Comparison of ENCODE assay signal across 19 mouse cellular contexts in the genomic region with DNA sequence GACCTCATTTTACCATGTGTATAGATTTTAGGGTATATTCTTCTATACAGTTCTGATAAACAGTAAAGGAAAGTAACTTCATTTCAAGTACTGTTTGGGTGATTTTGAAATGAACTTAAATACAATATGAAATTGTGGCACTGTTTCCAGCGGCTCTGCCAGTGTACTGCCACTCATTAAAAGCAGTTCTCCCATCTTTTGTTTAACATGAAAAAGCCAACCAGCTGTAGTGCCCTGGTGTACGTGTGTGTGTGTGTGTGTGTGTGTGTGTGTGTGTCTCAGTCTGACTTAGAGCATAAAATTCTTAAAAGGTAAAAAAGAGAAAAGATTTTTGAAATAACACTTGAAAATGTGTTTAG. TPM values are rescaled to one million over a fixed set of nuclear protein-coding genes. Genes with fewer than 3 reads are reported as not detected.
DNase-seq lines count a peak whose midpoint lies in the region; ATAC-seq and TF ChIP-seq lines count a peak whose summit lies in the region.
"Had no signal": no experiment of that assay in that cellular context is flagged by ENCODE, and none has a peak within 500 bp of the region (broad histone marks: within the 10 kb centered on the region; RNA-seq: fewer than 3 reads in every experiment).

No protein-coding gene starts in this region.

- peak overlapping the region; percentile 93 for H3K27ac ChIP-seq in MEL (ENCODE audit: control insufficient read depth, low read depth, low read length)
- peak overlapping the region; percentile 72 for H3K27ac ChIP-seq in liver, embryonic 14.5 days
- no peak overlapping the region for H3K27ac ChIP-seq in forebrain, embryonic 15.5 days (replicated peaks)
- no peak overlapping the region for H3K27ac ChIP-seq in forebrain, embryonic 14.5 days (ENCODE audit: low read depth, low read length)
- H3K27ac ChIP-seq: embryonic facial prominence, embryonic 15.5 days; heart, embryonic 10.5 days; hindbrain, embryonic 13.5 days; hindbrain, postnatal 0 days had no signal

- TF ChIP-seq CTCF in MEL (IDR thresholded peaks at IDR 0.05 in 2 of 3, conservative IDR thresholded peaks at IDR 0.05 in 1 of 3; ENCODE audit: control insufficient read depth in 1 of 3, insufficient read depth in 1 of 3, low read depth in 2 of 3, low read length in 3 of 3, poor library complexity in 1 of 3, severe bottlenecking in 1 of 3), result no peak
- TF ChIP-seq CTCF in liver, embryonic 14.5 days (IDR thresholded peaks at IDR 0.05; ENCODE audit: low read depth), result no peak

- TF ChIP-seq POLR2A in MEL (IDR thresholded peaks at IDR 0.05; ENCODE audit: control insufficient read depth in 1 of 2, insufficient read depth in 1 of 2, low read depth in 1 of 2, low read length in 2 of 2, poor library complexity in 1 of 2), result no peak

- no peaks in the 10 kb centered on the region for H3K79me2 ChIP-seq in MEL (ENCODE audit: control insufficient read depth, insufficient read depth, low read length, poor library complexity)

- H3K4me1 ChIP-seq in megakaryocyte, embryonic 14.5 days, result peaks cover 67% of the 10 kb centered on the region
- H3K4me1 ChIP-seq in MEL (ENCODE audit: control insufficient read depth in 1 of 2, insufficient read depth in 2 of 2, low read length in 2 of 2), result peaks cover 4 to 14% of the 10 kb centered on the region in 2 experiments; a peak in 3 of 4 replicates
- peaks cover 16 to 17% of the 10 kb centered on the region in 2 experiments for H3K4me1 ChIP-seq in liver, embryonic 14.5 days (replicated peaks; ENCODE audit: control insufficient read depth in 2 of 2, insufficient read depth in 2 of 2, low read length in 1 of 2)
- H3K4me1 ChIP-seq in forebrain, embryonic 15.5 days, result peaks cover 24% of the 10 kb centered on the region
- peaks cover 9% of the 10 kb centered on the region for H3K4me1 ChIP-seq in forebrain, embryonic 14.5 days (ENCODE audit: control insufficient read depth, insufficient read depth, low read length)

- H3K36me3 ChIP-seq in megakaryocyte, embryonic 14.5 days (replicated peaks; ENCODE audit: low read length), result no peaks in the 10 kb centered on the region
- peaks cover 0 to 11% of the 10 kb centered on the region in 2 experiments; a peak in 2 of 4 replicates for H3K36me3 ChIP-seq in MEL (ENCODE audit: control insufficient read depth in 1 of 2, insufficient read depth in 2 of 2, low read length in 2 of 2)
- no peaks in the 10 kb centered on the region for H3K36me3 ChIP-seq in liver, embryonic 14.5 days (replicated peaks; ENCODE audit: control insufficient read depth, insufficient read depth, low read depth)
- H3K36me3 ChIP-seq in forebrain, embryonic 15.5 days, result peaks cover 39% of the 10 kb centered on the region
- peaks cover 72% of the 10 kb centered on the region for H3K36me3 ChIP-seq in forebrain, embryonic 14.5 days (ENCODE audit: control insufficient read depth, insufficient read depth, low read length)
- H3K36me3 ChIP-seq: embryonic facial prominence, embryonic 15.5 days; heart, embryonic 10.5 days had no signal

- 54% methylated on average over 2 of the region's 2 CpGs for WGBS in liver, embryonic 14.5 days (ENCODE audit: insufficient replicate concordance)
- 64% methylated on average over 2 of the region's 2 CpGs for WGBS in forebrain, embryonic 15.5 days
- WGBS in forebrain, embryonic 14.5 days, result 55% methylated on average over 2 of the region's 2 CpGs

- peak overlapping the region; percentile 83 for H3K4me3 ChIP-seq in megakaryocyte, embryonic 14.5 days (replicated peaks)
- H3K4me3 ChIP-seq in MEL (ENCODE audit: control insufficient read depth in 1 of 2, insufficient read depth in 1 of 2, low read depth in 2 of 2, low read length in 2 of 2), result peak overlapping the region; percentile 71 to 75
- peak overlapping the region; percentile 41 to 47; a peak in 3 of 4 replicates for H3K4me3 ChIP-seq in liver, embryonic 14.5 days (ENCODE audit: insufficient read depth in 1 of 2, low read depth in 2 of 2, low read length in 2 of 2)
- no peak overlapping the region for H3K4me3 ChIP-seq in forebrain, embryonic 15.5 days
- H3K4me3 ChIP-seq in forebrain, embryonic 14.5 days (ENCODE audit: low read depth, low read length), result no peak overlapping the region
- H3K4me3 ChIP-seq: embryonic facial prominence, embryonic 15.5 days; forebrain, embryonic 12.5 days; heart, embryonic 10.5 days; hindbrain, embryonic 13.5 days had no signal

- peak overlapping the region; percentile 69 for H3K9ac ChIP-seq in MEL (ENCODE audit: control insufficient read depth, low read depth, low read length, poor library complexity, severe bottlenecking)
- H3K9ac ChIP-seq in liver, embryonic 14.5 days (replicated peaks), result peak overlapping the region; percentile 51; the same call in 1 of the 2 replicates
- no peak overlapping the region for H3K9ac ChIP-seq in forebrain, embryonic 15.5 days (replicated peaks)
- no peak overlapping the region for H3K9ac ChIP-seq in forebrain, embryonic 14.5 days (ENCODE audit: low read length)
- H3K9ac ChIP-seq: embryonic facial prominence, embryonic 15.5 days; forebrain, embryonic 12.5 days; hindbrain, embryonic 13.5 days had no signal

- no peak for DNase-seq in MEL (ENCODE audit: low read depth, low spot score)
- no peak for DNase-seq in liver, embryonic 14.5 days (ENCODE audit: low read depth in 3 of 3, low spot score in 3 of 3)
- DNase-seq in forebrain, embryonic 14.5 days (ENCODE audit: low spot score), result no peak
- DNase-seq in right cerebral cortex, adult 18-20 months, result no peak
- DNase-seq: adrenal gland, postnatal 10 days; cerebellum, adult 11 months; cerebellum, adult 8-10 months; cerebellum, postnatal 14 days; embryo, embryonic 11 days; gastrocnemius, postnatal 36 days had no signal

- H3K9me3 ChIP-seq in megakaryocyte, embryonic 14.5 days, result no peaks in the 10 kb centered on the region
- H3K9me3 ChIP-seq in MEL (replicated peaks; ENCODE audit: insufficient read depth, low read length), result no peaks in the 10 kb centered on the region
- H3K9me3 ChIP-seq in liver, embryonic 14.5 days (ENCODE audit: control insufficient read depth, low read length), result no peaks in the 10 kb centered on the region
- no peaks in the 10 kb centered on the region for H3K9me3 ChIP-seq in forebrain, embryonic 15.5 days
- H3K9me3 ChIP-seq in forebrain, embryonic 14.5 days (replicated peaks; ENCODE audit: control insufficient read depth, low read length), result no peaks in the 10 kb centered on the region
- H3K9me3 ChIP-seq: embryonic facial prominence, embryonic 15.5 days; forebrain, embryonic 12.5 days; heart, embryonic 10.5 days; hindbrain, embryonic 13.5 days had no signal

- H3K4me2 ChIP-seq in liver, embryonic 14.5 days (ENCODE audit: low read depth), result peak overlapping the region; percentile 68
- H3K4me2 ChIP-seq in forebrain, embryonic 15.5 days (replicated peaks), result no peak overlapping the region
- no peak overlapping the region for H3K4me2 ChIP-seq in forebrain, embryonic 14.5 days (ENCODE audit: low read length)
- H3K4me2 ChIP-seq: embryonic facial prominence, embryonic 15.5 days; forebrain, embryonic 12.5 days; hindbrain, embryonic 13.5 days had no signal

- H3K27me3 ChIP-seq in megakaryocyte, embryonic 14.5 days (replicated peaks), result peaks cover 3% of the 10 kb centered on the region
- H3K27me3 ChIP-seq in MEL (ENCODE audit: control insufficient read depth in 1 of 2, insufficient read depth in 2 of 2, low read length in 2 of 2), result no peaks in the 10 kb centered on the region
- no peaks in the 10 kb centered on the region for H3K27me3 ChIP-seq in liver, embryonic 14.5 days (ENCODE audit: control insufficient read depth, insufficient read depth, low read length)
- H3K27me3 ChIP-seq in forebrain, embryonic 15.5 days, result no peaks in the 10 kb centered on the region
- H3K27me3 ChIP-seq in forebrain, embryonic 14.5 days (replicated peaks; ENCODE audit: control insufficient read depth, insufficient read depth, low read length), result no peaks in the 10 kb centered on the region
- H3K27me3 ChIP-seq: embryonic facial prominence, embryonic 15.5 days; forebrain, embryonic 12.5 days; hindbrain, embryonic 13.5 days had no signal

- no peak for TF ChIP-seq EP300 in MEL (IDR thresholded peaks at IDR 0.05; ENCODE audit: low read depth in 1 of 2, low read length in 2 of 2)
- no peak for TF ChIP-seq EP300 in liver, embryonic 14.5 days (IDR thresholded peaks at IDR 0.05; ENCODE audit: low read depth)

- no peak for TF ChIP-seq RAD21 in MEL (IDR thresholded peaks at IDR 0.05; ENCODE audit: low read depth, low read length)

- no peak for ATAC-seq in megakaryocyte, adult 5-6 weeks (ENCODE audit: poor library complexity, severe bottlenecking)
- no peak for ATAC-seq in liver, embryonic 14.5 days (ENCODE audit: insufficient read depth)
- ATAC-seq in forebrain, embryonic 15.5 days (replicated peaks), result no peak
- no peak for ATAC-seq in forebrain, embryonic 14.5 days
- ATAC-seq: hindbrain, postnatal 0 days had no signal

TF ChIP-seq in MEL, 35 proteins besides CTCF, POLR2A, EP300 and RAD21 (continues in another document):
- TF ChIP-seq MEF2A (IDR thresholded peaks at IDR 0.05; ENCODE audit: extremely low read depth, insufficient replicate concordance, low read depth, low read length, poor library complexity, severe bottlenecking) (no peak), GATA1 (IDR thresholded peaks at IDR 0.05; ENCODE audit: low read depth, low read length) (no peak), TAL1 (IDR thresholded peaks at IDR 0.05; ENCODE audit: low read length) (no peak), TCF12 (IDR thresholded peaks at IDR 0.05; ENCODE audit: low read depth, low read length) (no peak), E2F4 (IDR thresholded peaks at IDR 0.05; ENCODE audit: borderline replicate concordance, low read depth, low read length) (no peak), HCFC1 (IDR thresholded peaks at IDR 0.05; ENCODE audit: low read depth, low read length) (no peak), BHLHE40 (IDR thresholded peaks at IDR 0.05; ENCODE audit: borderline replicate concordance, low read depth, low read length) (no peak), MXI1 (IDR thresholded peaks at IDR 0.05; ENCODE audit: low read depth, low read length) (0 out of 2 replicates have a peak, but pooled peaks have one; percentile 47), NELFE (IDR thresholded peaks at IDR 0.05; ENCODE audit: low read depth, low read length) (no peak), TBP (IDR thresholded peaks at IDR 0.05; ENCODE audit: low read depth, low read length) (no peak), MYC (IDR thresholded peaks at IDR 0.05; ENCODE audit: low read depth, low read length) (no peak)

RNA-seq across cellular contexts. Expression of gene Lypd6b, which starts 57.9 kb away (rescaled TPM):
- polyA plus RNA-seq in megakaryocyte, embryonic 14.5 days (2012; ENCODE audit: insufficient read depth, low replicate concordance), result not detected in 2 replicates
- total RNA-seq in megakaryocyte, adult 5-6 weeks (2015), result 0.09 and 0.27 TPM in 2 replicates
- 0.20 and 0.26 TPM in 2 replicates for total RNA-seq in megakaryocyte, adult 5-6 weeks (2017)
- total RNA-seq in MEL (2012; rRNA removed), result not detected in 2 replicates
- not detected for polyA plus RNA-seq in MEL (2012; ENCODE audit: insufficient read depth in 1 of 2, insufficient read length in 2 of 2, low read depth in 1 of 2, low replicate concordance in 2 of 2, missing spikeins in 1 of 2)
- 0.02 and 0.04 TPM in 2 replicates for polyA plus RNA-seq in liver, embryonic 14.5 days (2012; rRNA removed)
- not detected in 2 replicates for polyA plus RNA-seq in liver, embryonic 14.5 days (2014; fragmentation: Nextera tagmentation; extraction: Ambion mirVana)
- polyA plus RNA-seq in forebrain, embryonic 15.5 days (2015; fragmentation: Nextera tagmentation; extraction: Ambion mirVana), result 10.7 and 11.3 TPM in 2 replicates
- polyA plus RNA-seq in forebrain, embryonic 14.5 days (2014; fragmentation: Nextera tagmentation; extraction: Ambion mirVana), result 8.7 and 10.7 TPM in 2 replicates
- total RNA-seq: gastrocnemius, adult 8-10 months; gastrocnemius, postnatal 36 days had no signal

Comparison
In these comparisons a context has a peak if more than half of its experiments do, and no peak if none do; other contexts are left out.
1. H3K4me3 ChIP-seq: peak in megakaryocyte, embryonic 14.5 days (single experiment), MEL (2 of 2) and liver, embryonic 14.5 days (2 of 2); none in forebrain, embryonic 15.5 days (single experiment) and forebrain, embryonic 14.5 days (single experiment).
2. H3K27ac ChIP-seq: peak in MEL (single experiment) and liver, embryonic 14.5 days (single experiment); none in forebrain, embryonic 15.5 days (single experiment) and forebrain, embryonic 14.5 days (single experiment).
3. H3K9ac ChIP-seq: peak in MEL (single experiment) and liver, embryonic 14.5 days (single experiment); none in forebrain, embryonic 15.5 days (single experiment) and forebrain, embryonic 14.5 days (single experiment).